Mouse (Mus musculus): ENCODE measurements around the gene Gnpat.

DNA sequence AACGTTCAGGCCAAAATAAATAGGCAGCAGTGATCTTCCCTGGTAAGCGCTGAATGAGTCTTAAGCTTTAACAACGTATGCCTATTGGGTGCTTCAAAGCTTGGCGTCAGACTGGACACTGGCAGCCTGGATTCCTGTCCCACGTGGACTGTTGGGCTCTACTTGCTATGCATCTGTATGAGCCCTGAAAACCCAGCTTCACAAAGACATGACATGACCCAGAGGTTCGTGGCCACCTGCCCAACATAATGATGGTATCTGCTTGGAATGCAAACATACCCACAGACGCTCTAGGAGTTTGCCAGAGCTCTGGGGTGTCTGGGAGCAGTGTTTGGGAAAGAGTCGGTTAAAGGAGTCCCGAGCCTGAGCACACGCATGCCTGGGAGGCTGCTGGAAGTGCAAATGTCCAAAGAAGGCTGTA is 63.5 kb downstream of the Gnpat start:
- no peak for TF ChIP-seq POLR2A (IDR thresholded peaks at IDR 0.05; ENCODE audit: extremely low read depth, insufficient read depth, low read length)
- TF ChIP-seq CTCF (IDR thresholded peaks at IDR 0.05; ENCODE audit: extremely low read depth, insufficient read depth, low read length), result no peak

Measured in cortical plate, adult 2 months (tissue).